Mouse (Mus musculus) thymus, adult 2 months (tissue): Measurements from ENCODE around the gene Cradd.

ENCODE experiments used
- CTCF ChIP-seq: fragments of 200-500 bp; IDR thresholded peaks from 2 replicates; pipeline ENCODE4 v1.5.1; 2012; ENCODE audit warnings: mild to moderate bottlenecking, control low read depth, low read length, moderate library complexity, borderline replicate concordance; ENCODE audit not compliant: control insufficient read depth, poor library complexity, insufficient read depth; ENCODE audit errors: extremely low read depth
- POLR2A ChIP-seq: fragments of 200-500 bp; IDR thresholded peaks from 2 replicates; pipeline ENCODE4 v1.6.1; 2012; ENCODE audit warnings: mild to moderate bottlenecking, low read length, control low read depth, moderate library complexity; ENCODE audit not compliant: control insufficient read depth, poor library complexity, insufficient read depth; ENCODE audit errors: extremely low read depth

GRCm38 (mm10) chr10:95361260-95361841 is 37.4 kb upstream of the Cradd start:
- no peak for TF ChIP-seq CTCF
- TF ChIP-seq POLR2A, result no peak
